Mouse (Mus musculus): ENCODE data around the gene Vipr1. TPM values are rescaled to one million over a fixed set of nuclear protein-coding genes. Genes with fewer than 3 reads are reported as not detected.

The Vipr1 gene
- polyA plus RNA-seq, 1 experiment from 2014 or later = 0.26 TPM

- Histone ChIP-seq H3K4me3 (ENCODE audit: low read depth, low read length) (no peak overlapping the region), H3K4me2 (ENCODE audit: low read depth, low read length) (no peak overlapping the region), H3K4me1 (ENCODE audit: control insufficient read depth, insufficient read depth, low read length) (no peaks in the 10 kb centered on the region), H3K27ac (replicated peaks; ENCODE audit: low read depth, low read length) (no peak overlapping the region), H3K9ac (ENCODE audit: low read depth, low read length) (no peak overlapping the region), H3K36me3 (ENCODE audit: control insufficient read depth, insufficient read depth, low read length) (no peaks in the 10 kb centered on the region), H3K27me3 (replicated peaks; ENCODE audit: control insufficient read depth, insufficient read depth, low read length) (peaks cover 15% of the 10 kb centered on the region), H3K9me3 (ENCODE audit: control insufficient read depth, low read length) (no peaks in the 10 kb centered on the region)
- DNase-seq (ENCODE audit: low spot score) (no peak), ATAC-seq (ENCODE audit: low read depth) (no peak)
- WGBS = 74% methylated on average over 5 of the region's 5 CpGs
Observed at GRCm38 (mm10) chr9:121664104-121664503, 21.6 kb downstream of the Vipr1 start.

GRCm38 (mm10) chr9:121666957-121667630, 24.6 kb downstream of the Vipr1 start:
- Histone ChIP-seq H3K4me1 (ENCODE audit: control insufficient read depth, insufficient read depth, low read length) (peaks cover 4% of the 10 kb centered on the region; the same call in 1 of the 2 replicates), H3K4me3 (ENCODE audit: low read depth, low read length) (no peak overlapping the region), H3K4me2 (ENCODE audit: low read depth, low read length) (no peak overlapping the region), H3K27me3 (replicated peaks; ENCODE audit: control insufficient read depth, insufficient read depth, low read length) (peaks cover 36% of the 10 kb centered on the region), H3K9me3 (ENCODE audit: control insufficient read depth, low read length) (no peaks in the 10 kb centered on the region), H3K9ac (ENCODE audit: low read depth, low read length) (no peak overlapping the region), H3K36me3 (ENCODE audit: control insufficient read depth, insufficient read depth, low read length) (no peaks in the 10 kb centered on the region), H3K27ac (replicated peaks; ENCODE audit: low read depth, low read length) (no peak overlapping the region)
- 64% methylated on average over 16 of the region's 16 CpGs for WGBS
- ATAC-seq (ENCODE audit: low read depth) = peak; percentile 56
- peak; percentile 46 for DNase-seq (ENCODE audit: low spot score)

- WGBS = 64% methylated on average over 5 of the region's 11 CpGs
- no peak overlapping the region for H3K9ac ChIP-seq (ENCODE audit: low read depth, low read length)
- H3K9me3 ChIP-seq (ENCODE audit: control insufficient read depth, low read length) = no peaks in the 10 kb centered on the region
- no peak overlapping the region for H3K4me3 ChIP-seq (ENCODE audit: low read depth, low read length)
- H3K27me3 ChIP-seq (replicated peaks; ENCODE audit: control insufficient read depth, insufficient read depth, low read length) = peaks cover 36% of the 10 kb centered on the region
- H3K27ac ChIP-seq (replicated peaks; ENCODE audit: low read depth, low read length) = no peak overlapping the region
- DNase-seq (ENCODE audit: low spot score) (no peak), ATAC-seq (ENCODE audit: low read depth) (peak; percentile 24; the same call in 1 of the 2 replicates)
- peaks cover 4% of the 10 kb centered on the region; the same call in 1 of the 2 replicates for H3K4me1 ChIP-seq (ENCODE audit: control insufficient read depth, insufficient read depth, low read length)
- no peaks in the 10 kb centered on the region for H3K36me3 ChIP-seq (ENCODE audit: control insufficient read depth, insufficient read depth, low read length)
- no peak overlapping the region for H3K4me2 ChIP-seq (ENCODE audit: low read depth, low read length)
Observed at GRCm38 (mm10) chr9:121667822-121668221, 25.3 kb downstream of the Vipr1 start.

- Histone ChIP-seq H3K9me3 (ENCODE audit: control insufficient read depth, low read length) (no peaks in the 10 kb centered on the region), H3K36me3 (ENCODE audit: control insufficient read depth, insufficient read depth, low read length) (no peaks in the 10 kb centered on the region), H3K4me1 (ENCODE audit: control insufficient read depth, insufficient read depth, low read length) (peaks cover 4% of the 10 kb centered on the region; the same call in 1 of the 2 replicates), H3K4me3 (ENCODE audit: low read depth, low read length) (peak overlapping the region; percentile 37), H3K27me3 (replicated peaks; ENCODE audit: control insufficient read depth, insufficient read depth, low read length) (peaks cover 36% of the 10 kb centered on the region), H3K4me2 (ENCODE audit: low read depth, low read length) (peak overlapping the region; percentile 70), H3K9ac (ENCODE audit: low read depth, low read length) (peak overlapping the region; percentile 59), H3K27ac (replicated peaks; ENCODE audit: low read depth, low read length) (no peak overlapping the region)
- WGBS = under 1% methylated on average over 28 of the region's 28 CpGs
- DNase-seq (ENCODE audit: low spot score) (peak; percentile 64), ATAC-seq (ENCODE audit: low read depth) (peak; percentile 58)
Observed at GRCm38 (mm10) chr9:121669348-121669791, 26.9 kb downstream of the Vipr1 start.

- H3K4me1 ChIP-seq (ENCODE audit: control insufficient read depth, insufficient read depth, low read length) = peaks cover 4% of the 10 kb centered on the region; the same call in 1 of the 2 replicates
- H3K9ac ChIP-seq (ENCODE audit: low read depth, low read length) = no peak overlapping the region
- 22% methylated on average over 7 of the region's 7 CpGs for WGBS
- ATAC-seq (ENCODE audit: low read depth) = no peak
- no peak overlapping the region for H3K4me3 ChIP-seq (ENCODE audit: low read depth, low read length)
- H3K4me2 ChIP-seq (ENCODE audit: low read depth, low read length) = no peak overlapping the region
- DNase-seq (ENCODE audit: low spot score) = peak; percentile 61
- H3K36me3 ChIP-seq (ENCODE audit: control insufficient read depth, insufficient read depth, low read length) = no peaks in the 10 kb centered on the region
- no peak overlapping the region for H3K27ac ChIP-seq (replicated peaks; ENCODE audit: low read depth, low read length)
- peaks cover 36% of the 10 kb centered on the region for H3K27me3 ChIP-seq (replicated peaks; ENCODE audit: control insufficient read depth, insufficient read depth, low read length)
- no peaks in the 10 kb centered on the region for H3K9me3 ChIP-seq (ENCODE audit: control insufficient read depth, low read length)
Observed at GRCm38 (mm10) chr9:121671300-121671699, 28.8 kb downstream of the Vipr1 start.

GRCm38 (mm10) chr9:121672311-121672710, 29.8 kb downstream of the Vipr1 start:
- no peak overlapping the region for H3K9ac ChIP-seq (ENCODE audit: low read depth, low read length)
- no peaks in the 10 kb centered on the region for H3K36me3 ChIP-seq (ENCODE audit: control insufficient read depth, insufficient read depth, low read length)
- H3K4me3 ChIP-seq (ENCODE audit: low read depth, low read length) = no peak overlapping the region
- no peak overlapping the region for H3K4me2 ChIP-seq (ENCODE audit: low read depth, low read length)
- peaks cover 4% of the 10 kb centered on the region; the same call in 1 of the 2 replicates for H3K4me1 ChIP-seq (ENCODE audit: control insufficient read depth, insufficient read depth, low read length)
- H3K27me3 ChIP-seq (replicated peaks; ENCODE audit: control insufficient read depth, insufficient read depth, low read length) = peaks cover 36% of the 10 kb centered on the region
- no peak for ATAC-seq (ENCODE audit: low read depth)
- H3K27ac ChIP-seq (replicated peaks; ENCODE audit: low read depth, low read length) = no peak overlapping the region
- WGBS = 62% methylated on average over 5 of the region's 5 CpGs
- DNase-seq (ENCODE audit: low spot score) = peak; percentile 28
- no peaks in the 10 kb centered on the region for H3K9me3 ChIP-seq (ENCODE audit: control insufficient read depth, low read length)

GRCm38 (mm10) chr9:121673716-121674115, 31.2 kb downstream of the Vipr1 start:
- WGBS = 80% methylated on average over 5 of the region's 5 CpGs
- H3K4me1 ChIP-seq (ENCODE audit: control insufficient read depth, insufficient read depth, low read length) = peaks cover 4% of the 10 kb centered on the region; the same call in 1 of the 2 replicates
- H3K36me3 ChIP-seq (ENCODE audit: control insufficient read depth, insufficient read depth, low read length) = no peaks in the 10 kb centered on the region
- no peak overlapping the region for H3K4me2 ChIP-seq (ENCODE audit: low read depth, low read length)
- H3K4me3 ChIP-seq (ENCODE audit: low read depth, low read length) = no peak overlapping the region
- H3K9me3 ChIP-seq (ENCODE audit: control insufficient read depth, low read length) = no peaks in the 10 kb centered on the region
- H3K27me3 ChIP-seq (replicated peaks; ENCODE audit: control insufficient read depth, insufficient read depth, low read length) = peaks cover 24% of the 10 kb centered on the region
- ATAC-seq (ENCODE audit: low read depth) (no peak), DNase-seq (ENCODE audit: low spot score) (no peak)
- H3K9ac ChIP-seq (ENCODE audit: low read depth, low read length) = no peak overlapping the region
- no peak overlapping the region for H3K27ac ChIP-seq (replicated peaks; ENCODE audit: low read depth, low read length)

GRCm38 (mm10) chr9:121675011-121675410, 32.5 kb downstream of the Vipr1 start:
- H3K4me3 ChIP-seq (ENCODE audit: low read depth, low read length) = no peak overlapping the region
- 79% methylated on average over 9 of the region's 9 CpGs for WGBS
- no peaks in the 10 kb centered on the region for H3K36me3 ChIP-seq (ENCODE audit: control insufficient read depth, insufficient read depth, low read length)
- ATAC-seq (ENCODE audit: low read depth) (no peak), DNase-seq (ENCODE audit: low spot score) (no peak)
- no peak overlapping the region for H3K27ac ChIP-seq (replicated peaks; ENCODE audit: low read depth, low read length)
- H3K27me3 ChIP-seq (replicated peaks; ENCODE audit: control insufficient read depth, insufficient read depth, low read length) = peaks cover 11% of the 10 kb centered on the region
- H3K4me2 ChIP-seq (ENCODE audit: low read depth, low read length) = no peak overlapping the region
- H3K4me1 ChIP-seq (ENCODE audit: control insufficient read depth, insufficient read depth, low read length) = no peaks in the 10 kb centered on the region
- H3K9me3 ChIP-seq (ENCODE audit: control insufficient read depth, low read length) = no peaks in the 10 kb centered on the region
- H3K9ac ChIP-seq (ENCODE audit: low read depth, low read length) = no peak overlapping the region

- Histone ChIP-seq H3K4me1 (ENCODE audit: control insufficient read depth, insufficient read depth, low read length) (no peaks in the 10 kb centered on the region), H3K27me3 (replicated peaks; ENCODE audit: control insufficient read depth, insufficient read depth, low read length) (peaks cover 6% of the 10 kb centered on the region; the same call in 1 of the 2 replicates), H3K9me3 (ENCODE audit: control insufficient read depth, low read length) (no peaks in the 10 kb centered on the region), H3K4me2 (ENCODE audit: low read depth, low read length) (no peak overlapping the region), H3K9ac (ENCODE audit: low read depth, low read length) (no peak overlapping the region), H3K27ac (replicated peaks; ENCODE audit: low read depth, low read length) (no peak overlapping the region), H3K4me3 (ENCODE audit: low read depth, low read length) (no peak overlapping the region), H3K36me3 (ENCODE audit: control insufficient read depth, insufficient read depth, low read length) (no peaks in the 10 kb centered on the region)
- DNase-seq (ENCODE audit: low spot score) (no peak), ATAC-seq (ENCODE audit: low read depth) (no peak)
- WGBS = 77% methylated on average over 2 of the region's 2 CpGs
Observed at GRCm38 (mm10) chr9:121675556-121675955, 33.0 kb downstream of the Vipr1 start.

Measured in embryonic facial prominence, embryonic 14.5 days (tissue).